Mouse (Mus musculus) monocyte, adult 5-6 weeks (primary cell): ENCODE measurements around the gene 1810010D01Rik. TPM values are rescaled to one million over a fixed set of nuclear protein-coding genes. Genes with fewer than 3 reads are reported as not detected.

Experiments used
- ATAC-seq: fragments of 153-309, 156-312 bp; replicated peaks from 2 replicates; pipeline ENCODE4 v1.8.0; 2017; ENCODE audit warnings: mild to moderate bottlenecking; ENCODE audit not compliant: low TSS enrichment, insufficient number of reproducible peaks, severe bottlenecking, poor library complexity, low FRiP score
- total RNA-seq: library from RNA; stranded (forward); fragments of 200-1000, 200-491, 200-594 nt; gene quantifications from 3 replicates; pipeline ENCODE4 v1.2.3, GENCODE M21; 2017

Gene 1810010D01Rik
- total RNA-seq, 1 experiment from 2014 or later: not detected

DNA sequence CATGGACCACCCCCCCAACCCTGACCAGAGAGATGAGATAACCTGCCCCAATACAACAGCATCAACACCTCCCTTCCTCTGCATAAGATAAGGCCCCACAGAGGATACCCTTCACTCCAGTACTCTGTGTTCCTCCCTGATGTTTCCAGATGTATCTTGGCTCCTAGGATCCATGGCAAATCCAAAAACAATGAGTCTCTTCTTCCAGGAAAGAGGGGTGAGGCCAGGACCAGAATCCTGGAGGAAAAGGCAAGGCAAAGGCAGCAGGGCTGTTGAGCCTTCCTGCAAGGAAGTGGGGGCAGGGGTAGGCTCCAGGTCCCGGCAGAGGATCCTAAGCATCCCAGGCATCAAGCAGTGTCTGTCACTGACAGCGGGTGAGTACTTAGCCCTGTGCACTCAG, 13.4 kb upstream of the 1810010D01Rik start:
- ATAC-seq: no peak

DNA sequence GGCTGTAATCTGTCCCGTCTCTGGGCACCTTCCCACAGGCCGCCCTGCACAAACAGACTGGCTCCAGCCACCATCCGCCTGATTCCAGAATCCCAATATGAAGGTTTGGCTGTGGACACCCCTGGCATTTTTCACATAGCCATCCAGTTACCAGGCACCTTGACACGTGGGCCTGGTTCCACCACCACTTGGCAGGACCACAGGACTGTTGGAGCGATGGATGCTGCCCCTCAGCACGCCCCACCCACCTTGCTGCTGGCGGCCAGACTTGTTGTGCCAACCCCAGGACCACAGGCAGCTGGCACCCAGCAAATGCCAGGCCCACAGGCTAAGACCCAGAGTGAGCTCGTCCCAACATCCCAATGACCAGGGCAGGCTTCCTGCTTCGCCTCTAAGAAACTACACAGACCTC, 11.5 kb upstream of the 1810010D01Rik start:
- ATAC-seq: no peak

DNA sequence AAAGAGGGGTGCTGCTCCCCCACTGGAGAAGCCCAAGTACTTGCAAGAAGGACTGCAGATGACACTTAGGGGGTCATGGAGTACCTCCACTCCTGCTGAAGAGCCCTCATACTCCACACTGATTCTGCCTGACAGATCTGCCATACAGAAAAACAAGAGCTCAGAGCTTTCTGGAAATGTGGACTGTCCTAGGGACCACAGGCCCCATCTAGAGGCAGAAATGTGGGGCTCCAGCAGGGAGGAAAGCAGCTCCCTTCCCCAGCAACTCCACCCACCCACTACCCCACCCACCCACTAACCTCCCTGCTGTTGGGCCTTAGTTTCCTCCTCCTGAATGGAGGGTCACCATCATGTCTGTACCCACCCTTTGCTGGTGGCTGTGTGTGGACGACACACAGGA, 8.7 kb upstream of the 1810010D01Rik start:
- no peak for ATAC-seq

DNA sequence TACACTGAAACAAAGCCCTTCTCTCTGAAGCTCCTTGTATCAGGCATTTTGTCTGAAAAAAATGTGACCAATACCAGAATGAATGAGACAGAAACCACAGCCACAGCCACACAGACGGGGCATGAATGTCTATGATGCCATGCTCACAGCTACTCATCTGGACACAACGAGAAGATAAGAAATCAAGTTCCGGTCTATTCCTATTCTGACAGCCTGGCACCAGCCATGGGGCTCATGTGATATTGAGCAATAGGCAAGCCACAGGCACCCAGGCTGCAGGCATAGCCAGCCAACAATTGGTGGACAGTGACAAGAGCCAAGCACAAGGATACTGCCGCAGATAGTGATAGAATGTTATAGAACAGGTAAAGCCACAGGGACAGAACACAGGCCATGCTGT, 7.6 kb upstream of the 1810010D01Rik start:
- no peak for ATAC-seq

DNA sequence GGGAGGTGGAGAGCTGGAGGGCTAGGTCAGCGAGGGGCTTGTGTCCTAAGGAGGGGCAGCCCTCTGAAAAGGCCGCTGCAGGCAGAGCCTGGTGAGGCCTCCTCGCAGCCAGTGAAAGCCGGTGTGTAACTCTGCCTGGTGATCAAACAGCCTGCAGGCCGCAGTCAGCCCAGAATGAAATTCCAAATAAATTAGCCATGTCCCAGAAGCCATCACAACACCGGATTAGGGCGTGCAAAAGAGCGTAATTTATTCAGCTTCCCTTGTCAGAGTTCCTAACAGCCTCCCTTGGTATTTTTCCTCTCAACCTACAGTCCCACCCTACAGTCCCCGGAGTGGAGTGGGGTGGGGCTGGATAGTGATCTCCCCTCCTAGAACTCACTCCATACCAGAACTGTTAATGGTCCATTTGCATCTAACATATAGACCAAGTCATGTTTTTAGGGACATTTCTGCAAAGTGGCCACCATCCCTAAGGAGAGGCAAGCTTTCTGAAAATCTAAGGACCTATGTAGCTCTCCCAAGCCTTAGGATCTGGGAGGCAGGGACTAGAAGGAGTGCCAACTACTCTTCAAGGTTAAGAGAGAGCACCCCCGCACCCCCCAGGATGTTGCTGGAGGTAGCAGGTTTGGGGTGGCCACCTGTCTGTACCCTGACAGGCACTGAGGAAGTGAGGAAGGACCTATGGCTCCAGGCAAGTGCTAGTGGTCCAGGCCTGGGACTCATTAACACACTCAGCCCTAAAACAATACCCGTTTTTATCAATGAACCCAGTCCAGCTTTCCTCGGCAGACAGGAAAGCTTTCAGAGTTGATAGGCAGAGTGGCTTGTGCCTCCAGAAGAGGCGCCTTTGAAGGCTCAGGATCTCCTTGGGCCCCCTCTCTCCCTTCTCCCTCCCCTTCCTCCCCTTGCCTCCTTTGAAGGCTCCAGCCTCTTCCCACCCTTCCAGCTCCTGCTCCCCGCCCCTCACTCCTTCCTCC, 4.1 kb upstream of the 1810010D01Rik start:
- no peak for ATAC-seq

DNA sequence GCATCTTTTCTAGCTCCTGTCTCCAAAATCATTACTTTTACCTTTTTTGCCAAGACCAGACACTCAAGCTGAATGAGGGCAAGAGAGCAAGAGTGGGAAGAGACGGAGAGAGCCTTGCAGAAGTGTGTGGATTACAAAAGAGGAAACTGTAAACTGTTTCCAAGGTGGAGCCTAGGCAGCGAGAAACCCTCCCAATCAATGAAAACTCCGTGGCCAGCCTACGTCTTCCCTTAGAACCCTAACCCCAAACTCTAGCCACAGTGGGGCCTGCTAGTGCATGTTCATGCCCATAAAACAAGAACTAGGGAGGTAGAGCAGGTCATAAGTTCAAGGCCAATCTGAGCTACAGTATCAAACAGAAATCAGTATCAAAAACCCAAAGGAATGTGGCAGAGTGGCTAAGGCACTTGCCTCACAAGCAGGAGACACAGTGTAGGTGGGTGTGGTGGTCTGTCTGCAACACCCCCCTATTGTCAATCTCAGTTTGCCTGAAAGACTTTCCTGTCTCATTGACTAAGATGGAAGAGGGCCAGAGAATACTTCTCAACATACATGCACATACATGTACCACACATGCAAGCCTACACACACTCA, 2.7 kb upstream of the 1810010D01Rik start:
- no peak for ATAC-seq

DNA sequence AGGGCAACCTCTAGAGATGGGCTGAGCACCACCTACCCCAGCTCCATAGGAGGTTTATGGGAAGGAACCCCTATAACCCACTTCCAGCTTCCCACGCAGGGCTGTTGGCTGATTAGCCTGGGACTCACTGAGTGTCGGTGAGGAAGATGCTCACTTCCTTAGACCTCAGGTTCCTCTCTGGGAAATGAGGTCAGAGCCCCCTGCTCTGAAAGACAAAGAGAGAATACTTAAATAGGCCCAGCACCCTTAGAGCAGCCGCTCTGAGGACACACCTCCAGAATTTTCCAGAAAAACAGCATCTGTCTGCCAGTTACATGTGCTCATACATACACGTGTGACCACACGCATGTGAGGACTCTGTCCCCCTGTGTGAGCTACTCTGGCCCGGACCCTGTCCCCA, 1.1 kb downstream of the 1810010D01Rik start:
- ATAC-seq: no peak

DNA sequence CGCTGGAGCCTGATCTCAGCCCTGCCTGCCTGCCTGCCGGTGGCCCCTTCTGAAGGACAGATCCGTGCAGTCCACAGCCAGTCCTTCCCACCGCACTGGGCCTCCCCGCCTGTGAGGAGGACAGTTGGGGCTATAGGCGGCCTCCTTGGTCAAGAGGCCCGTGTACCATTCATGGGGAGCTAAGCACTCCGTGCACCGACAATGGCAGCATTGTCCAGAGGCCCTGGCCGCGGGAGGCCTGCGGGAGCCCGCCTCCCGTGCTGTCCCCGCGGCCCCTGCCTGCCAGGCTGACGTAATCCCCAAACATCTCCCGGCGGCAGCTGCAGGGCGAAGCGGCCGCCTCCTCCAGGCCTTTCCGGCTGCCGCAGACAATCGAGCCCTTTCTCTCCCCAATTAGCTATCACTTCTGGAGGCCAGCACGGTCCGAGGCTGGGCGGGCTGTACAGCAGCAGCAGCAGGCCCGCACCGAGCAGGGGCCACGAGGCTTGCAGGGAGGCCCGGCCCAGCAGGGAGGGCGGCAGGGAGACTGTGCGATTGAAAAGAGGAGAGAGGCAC, 1.8 kb downstream of the 1810010D01Rik start:
- ATAC-seq: no peak

DNA sequence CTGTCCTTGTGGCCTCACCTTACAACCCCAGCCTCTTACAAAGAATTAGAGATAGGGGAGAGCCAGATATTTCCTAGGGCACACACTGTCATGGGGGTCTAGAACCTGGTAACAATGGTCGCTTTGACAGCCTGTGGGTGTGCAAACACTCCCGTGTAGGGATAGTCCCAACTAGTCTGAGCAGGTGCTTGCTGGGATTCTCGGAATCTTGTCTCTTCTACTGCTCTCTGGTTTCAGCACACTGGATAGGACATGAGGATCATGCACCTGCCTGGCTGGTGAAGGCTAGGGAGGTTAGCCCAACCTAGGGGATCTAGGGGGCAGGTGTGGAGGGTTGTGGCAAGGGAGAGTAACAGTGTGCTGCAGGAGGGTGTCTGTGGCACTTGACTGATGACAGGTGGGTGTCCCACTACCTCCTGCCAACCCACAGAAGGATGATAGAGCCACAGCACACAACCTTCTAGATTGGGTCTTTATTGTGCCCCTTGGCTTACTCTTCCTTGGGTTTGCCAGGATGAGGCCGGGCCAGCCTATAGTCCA, 2.5 kb downstream of the 1810010D01Rik start:
- ATAC-seq: no peak

DNA sequence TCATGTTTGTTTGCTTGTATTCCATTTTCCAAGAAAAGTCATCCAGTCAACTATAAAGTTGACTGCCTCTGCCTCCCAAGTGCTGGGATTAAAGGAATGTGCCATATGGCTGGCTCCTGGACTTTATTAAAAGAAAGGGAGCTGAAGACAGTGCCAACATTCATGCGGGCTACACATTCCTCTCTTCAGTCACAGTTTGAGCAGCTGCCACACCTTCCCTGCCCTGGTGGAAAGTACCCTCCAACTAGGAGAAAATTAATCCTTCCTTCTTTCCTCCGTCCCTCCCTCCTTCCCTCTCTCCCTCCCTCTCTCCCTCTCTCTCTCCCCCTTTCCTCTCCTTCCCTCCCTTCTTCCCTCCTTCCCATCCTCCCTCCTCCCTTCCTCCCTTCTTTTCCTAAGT, 8.2 kb downstream of the 1810010D01Rik start:
- ATAC-seq: no peak

DNA sequence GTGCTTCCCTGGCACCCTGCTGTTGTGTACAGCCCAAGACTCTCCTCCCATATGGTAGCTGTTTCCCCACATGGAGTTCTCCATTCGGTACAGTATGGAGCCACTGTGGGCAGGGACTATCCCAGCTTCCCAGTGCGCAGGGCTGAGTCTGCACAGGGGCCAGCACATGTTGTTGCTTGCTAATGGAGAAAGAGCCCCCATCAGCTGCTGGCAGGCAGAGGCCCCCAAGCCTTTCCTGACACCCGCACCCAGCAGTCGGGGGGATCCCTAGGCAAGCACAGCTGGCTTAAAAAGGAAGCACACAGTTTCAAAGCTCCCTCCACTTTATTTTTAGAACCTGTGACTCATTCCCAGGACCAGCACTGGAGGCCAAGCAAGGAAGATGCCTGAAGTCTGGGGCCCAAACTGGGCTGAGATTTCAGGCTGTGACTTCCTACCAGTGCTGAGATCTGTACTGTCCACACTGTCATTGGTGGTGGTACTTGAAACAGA, 9.7 kb downstream of the 1810010D01Rik start:
- ATAC-seq: no peak

DNA sequence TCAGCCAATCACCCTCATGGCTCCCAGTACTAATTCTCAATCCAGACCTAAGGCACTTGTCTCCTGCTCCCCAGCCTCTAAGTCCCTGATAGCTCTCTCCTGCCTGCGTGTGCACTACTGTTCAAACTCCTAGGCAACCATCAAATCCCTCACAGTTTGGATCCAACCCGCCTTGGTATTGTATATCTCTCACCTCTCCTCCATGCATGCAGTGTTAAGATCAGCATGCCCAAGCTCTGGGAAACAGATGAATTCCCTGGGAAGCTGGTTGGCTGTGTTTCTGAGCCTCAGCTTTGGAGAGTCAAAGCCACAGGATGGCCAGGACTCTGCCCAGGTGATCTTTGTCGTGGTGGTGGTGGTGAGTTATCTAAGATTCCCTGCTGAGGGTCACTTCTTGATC, 10.2 kb downstream of the 1810010D01Rik start:
- no peak for ATAC-seq

DNA sequence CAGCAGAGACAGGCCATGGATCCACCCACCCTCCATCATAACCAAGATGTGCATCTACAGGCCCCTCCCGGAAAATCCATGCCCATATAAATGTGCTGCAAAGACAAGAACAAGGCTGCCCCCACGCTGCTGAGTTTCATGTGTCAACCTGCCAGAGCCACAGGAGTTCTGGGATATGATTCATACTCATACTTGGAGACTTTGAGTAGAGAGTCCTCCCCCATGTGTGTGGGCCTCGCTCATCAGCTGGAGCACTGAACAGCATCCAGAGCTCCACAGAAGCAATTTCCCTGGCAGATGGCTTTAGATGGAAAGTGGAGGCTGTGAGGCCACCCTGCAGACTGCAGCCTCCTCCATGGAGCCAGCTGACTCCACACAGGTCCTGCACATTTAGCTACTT, 10.9 kb downstream of the 1810010D01Rik start:
- ATAC-seq: no peak

DNA sequence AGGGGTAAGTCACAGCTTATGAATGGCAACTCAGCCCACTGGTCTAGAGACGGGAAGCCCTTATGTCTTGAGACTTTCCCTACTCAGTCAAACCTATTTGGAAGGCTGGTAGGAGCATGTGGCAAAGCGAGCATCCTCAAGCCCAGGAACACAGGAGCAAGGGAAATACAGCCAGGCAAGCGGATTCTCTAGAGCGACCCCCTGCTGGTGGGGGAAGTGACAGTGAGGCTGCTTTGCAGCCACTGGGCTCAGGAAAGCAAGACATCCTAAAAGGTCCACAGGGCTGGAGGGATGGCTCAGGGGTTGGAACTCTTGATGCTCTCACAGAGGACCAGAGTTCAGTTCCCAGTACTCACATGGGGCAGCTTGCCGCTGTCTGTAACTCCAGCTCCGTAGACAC, 11.6 kb downstream of the 1810010D01Rik start:
- ATAC-seq: no peak

DNA sequence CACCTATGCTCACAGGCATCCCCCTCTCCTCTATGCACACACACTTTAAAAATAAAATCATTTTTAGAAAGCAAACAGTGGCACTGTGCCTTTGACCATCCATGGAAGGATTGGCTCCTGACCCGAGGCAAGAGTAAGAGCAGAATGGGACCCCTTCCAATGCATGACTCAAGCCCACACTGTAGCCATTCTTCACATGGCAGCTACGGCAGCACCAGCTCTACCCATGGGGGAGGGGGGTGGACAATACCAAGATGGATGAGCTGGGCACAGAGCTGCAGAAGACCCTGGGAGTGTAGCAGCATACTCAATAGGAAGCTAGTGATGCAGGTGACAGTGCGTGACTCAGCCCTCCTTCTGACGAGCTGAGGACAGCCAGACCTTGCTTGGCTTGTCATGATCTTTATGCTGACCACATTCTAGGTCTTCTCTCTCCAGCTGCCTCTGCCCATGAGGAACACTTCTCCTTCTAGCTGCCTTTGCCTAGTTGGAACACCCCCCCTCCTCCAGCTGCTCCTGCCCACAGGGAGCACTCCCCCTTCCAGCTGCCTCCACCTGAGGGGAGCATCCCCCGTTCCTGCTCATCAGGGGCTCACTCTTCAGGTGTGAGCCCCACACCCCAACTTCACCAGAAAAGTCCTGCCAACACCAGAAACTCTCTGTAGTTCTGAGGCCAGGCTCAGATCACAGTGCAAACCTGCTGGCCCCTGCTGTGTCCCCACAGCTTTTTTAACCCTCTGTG, 12.6 kb downstream of the 1810010D01Rik start:
- no peak for ATAC-seq

DNA sequence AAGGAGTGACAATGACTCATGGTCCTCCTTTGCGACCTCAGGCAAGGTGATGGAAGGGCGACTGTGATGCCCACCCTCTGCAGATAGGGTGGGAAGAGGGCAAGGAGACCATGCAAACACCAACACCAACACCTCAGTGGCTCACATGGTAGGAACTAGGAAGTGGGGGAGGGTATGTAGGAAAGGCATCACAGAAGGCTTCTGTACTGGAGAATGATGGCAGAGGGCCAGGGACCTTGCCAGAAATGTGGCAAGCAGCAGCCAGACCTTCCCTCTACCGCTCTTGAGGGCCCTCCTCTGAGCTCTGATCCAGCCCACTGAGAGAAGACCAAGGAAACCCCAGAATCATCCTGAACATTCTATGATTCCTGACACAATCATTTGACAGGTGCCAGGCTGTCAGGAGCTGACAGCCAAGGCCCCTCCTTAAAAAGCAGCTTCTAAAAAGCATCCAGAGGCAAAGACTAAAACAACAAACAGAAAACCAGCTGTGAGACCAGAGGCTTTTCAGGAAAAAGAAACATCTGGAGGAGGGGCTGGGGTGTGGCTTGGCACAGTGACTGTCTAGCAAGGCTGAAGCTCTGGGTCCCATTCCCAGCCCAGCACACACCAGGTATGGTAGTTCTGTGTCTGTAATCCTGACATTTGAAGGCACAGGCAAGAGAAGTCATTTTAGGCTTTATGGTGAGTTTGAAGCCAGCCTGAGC, 13.3 kb downstream of the 1810010D01Rik start:
- no peak for ATAC-seq

DNA sequence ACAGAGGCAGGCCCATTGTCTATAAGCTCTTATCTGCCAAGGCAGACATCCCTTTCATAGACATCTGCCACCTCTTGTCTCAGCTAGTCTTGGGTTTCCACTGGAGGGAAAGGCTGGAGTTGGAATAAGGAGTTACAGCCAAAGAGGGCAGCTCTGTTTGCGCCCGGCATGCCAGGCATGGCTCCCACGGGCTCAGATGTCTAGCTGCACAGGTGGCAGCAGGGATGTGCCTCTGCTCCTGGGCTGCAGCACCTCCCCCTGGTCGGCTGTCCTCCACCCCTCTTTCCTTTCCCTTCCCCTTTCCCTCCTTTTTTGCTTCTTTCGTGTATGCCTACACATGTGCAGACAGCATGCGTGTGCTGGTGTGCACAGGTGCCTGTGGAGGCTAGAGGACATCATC, 15.1 kb downstream of the 1810010D01Rik start:
- no peak for ATAC-seq

DNA sequence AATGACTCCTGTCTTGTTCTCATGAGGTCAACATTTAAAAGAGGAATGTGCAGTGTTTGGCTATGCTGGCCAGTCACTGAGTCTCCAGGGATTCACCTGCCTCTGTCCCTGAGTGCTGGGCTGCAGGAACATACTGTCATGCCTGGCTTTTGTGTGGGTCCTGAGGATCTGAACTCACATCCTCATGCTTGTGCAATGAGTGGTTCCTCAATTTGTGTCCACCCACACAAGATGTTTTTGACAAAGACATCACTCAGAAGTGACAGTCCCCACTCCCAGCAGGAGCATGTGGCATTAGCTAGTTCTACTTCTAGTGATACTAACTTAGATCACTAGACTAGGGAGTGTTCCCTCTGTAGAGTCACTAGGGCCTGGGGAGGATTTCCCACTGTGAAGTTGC, 17.4 kb downstream of the 1810010D01Rik start:
- ATAC-seq: no peak
